Mouse (Mus musculus) ES-Bruce4 (cell line): ENCODE measurements at regions not wholly inside any gene's neighbourhood (a gene's known extent, or its start where the extent isn't known, plus 50 kb on each side); places are given as distances from the start of the nearest gene placed in this dataset.

Experiments
- EP300 ChIP-seq: IDR thresholded peaks from 2 replicates; pipeline ENCODE4 v1.6.1; 2011; ENCODE audit warnings: low read depth, low read length; ENCODE audit not compliant: insufficient read depth
- POLR2A ChIP-seq: IDR thresholded peaks from one replicate; pipeline ENCODE4 v1.8.1; 2011; ENCODE audit warnings: low read length; ENCODE audit not compliant: insufficient read depth

DNA sequence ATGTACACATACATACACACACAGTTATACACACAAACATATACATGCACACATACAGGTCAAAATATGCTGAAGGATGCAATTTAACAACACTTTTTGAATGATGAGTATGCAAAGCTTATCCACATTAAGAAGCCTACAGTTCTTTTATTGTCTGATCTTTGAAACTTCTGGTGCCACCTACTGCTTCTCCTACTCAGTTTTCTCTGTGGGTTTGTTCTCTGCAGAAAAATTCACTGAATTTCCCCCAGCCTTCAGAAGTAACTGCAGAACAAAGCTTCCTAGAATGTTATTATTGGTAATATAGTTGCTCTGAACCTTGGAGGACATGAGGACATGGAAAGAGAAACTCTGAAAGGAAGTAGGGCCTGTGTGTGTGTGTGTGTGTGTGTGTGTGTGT, 233.1 kb upstream of the Zpld1 start:
- TF ChIP-seq POLR2A (no peak), EP300 (no peak)
